Mouse (Mus musculus) olfactory bulb, adult 2 months (tissue): ENCODE data around the gene Gngt2.

Experiments used
- CTCF ChIP-seq: fragments of 200-500 bp; IDR thresholded peaks from 2 replicates; pipeline ENCODE4 v1.5.1; 2012; ENCODE audit warnings: low read depth, mild to moderate bottlenecking, low read length, moderate library complexity; ENCODE audit not compliant: insufficient read depth
- POLR2A ChIP-seq: fragments of 200-500 bp; IDR thresholded peaks from 2 replicates; pipeline ENCODE4 v1.6.1; 2012; ENCODE audit warnings: mild to moderate bottlenecking, low read depth, low read length, moderate library complexity; ENCODE audit not compliant: insufficient read depth

- TF ChIP-seq CTCF (no peak), POLR2A (no peak)
Observed at GRCm38 (mm10) chr11:95842953-95843352, 5.9 kb downstream of the Gngt2 start.
